Comparison of ENCODE assay signal across 30 mouse cellular contexts in the genomic region with DNA sequence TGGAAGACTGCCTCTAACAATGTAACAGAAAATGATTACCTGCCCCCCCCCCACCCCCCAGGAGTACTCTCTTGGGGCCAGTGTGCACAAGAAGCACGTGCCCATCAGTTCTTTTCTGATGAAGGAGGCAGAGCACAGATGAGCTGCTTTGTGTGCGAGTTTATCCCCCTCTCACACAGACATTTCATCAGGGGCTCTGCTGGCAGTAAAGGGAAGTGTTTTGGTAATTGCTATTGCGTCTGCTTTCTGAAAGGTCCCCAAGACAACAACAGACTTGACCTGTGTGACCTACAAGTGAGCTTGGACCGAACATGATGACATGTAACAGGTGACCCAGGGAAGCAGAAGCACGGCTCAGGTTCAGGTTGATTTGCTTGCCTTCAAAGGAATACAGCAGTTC. TPM values are rescaled to one million over a fixed set of nuclear protein-coding genes. Genes with fewer than 3 reads are reported as not detected.
DNase-seq lines count a peak whose midpoint lies in the region; ATAC-seq and TF ChIP-seq lines count a peak whose summit lies in the region.
"Had no signal": no experiment of that assay in that cellular context is flagged by ENCODE, and none has a peak within 500 bp of the region (broad histone marks: within the 10 kb centered on the region; RNA-seq: fewer than 3 reads in every experiment).

No protein-coding gene starts in this region.

- no peak overlapping the region for H3K4me2 ChIP-seq in midbrain, embryonic 11.5 days
- no peak overlapping the region for H3K4me2 ChIP-seq in midbrain, postnatal 0 days (ENCODE audit: low read depth, low read length, poor library complexity, severe bottlenecking)
- H3K4me2 ChIP-seq: forebrain, embryonic 13.5 days; heart, embryonic 12.5 days; heart, embryonic 15.5 days; hindbrain, embryonic 12.5 days; hindbrain, embryonic 15.5 days had no signal

- no peak overlapping the region for H3K4me3 ChIP-seq in heart, embryonic 10.5 days
- H3K4me3 ChIP-seq in midbrain, embryonic 11.5 days (ENCODE audit: low read depth, low read length): no peak overlapping the region
- H3K4me3 ChIP-seq in midbrain, postnatal 0 days (ENCODE audit: low read depth, low read length): no peak overlapping the region
- H3K4me3 ChIP-seq: forebrain, embryonic 10.5 days; forebrain, embryonic 13.5 days; heart, embryonic 12.5 days; heart, embryonic 15.5 days; hindbrain, embryonic 12.5 days; hindbrain, embryonic 15.5 days had no signal

- H3K9me3 ChIP-seq in heart, embryonic 10.5 days: no peaks in the 10 kb centered on the region
- H3K9me3 ChIP-seq in midbrain, embryonic 11.5 days (ENCODE audit: control insufficient read depth, low read length): no peaks in the 10 kb centered on the region
- H3K9me3 ChIP-seq in midbrain, postnatal 0 days (ENCODE audit: low read length): no peaks in the 10 kb centered on the region
- H3K9me3 ChIP-seq: forebrain, embryonic 10.5 days; forebrain, embryonic 13.5 days; heart, embryonic 12.5 days; heart, embryonic 15.5 days; hindbrain, embryonic 12.5 days; hindbrain, embryonic 15.5 days had no signal

- H3K27ac ChIP-seq in heart, embryonic 10.5 days: no peak overlapping the region
- H3K27ac ChIP-seq in midbrain, embryonic 11.5 days (ENCODE audit: low read depth, low read length): no peak overlapping the region
- H3K27ac ChIP-seq in midbrain, postnatal 0 days (ENCODE audit: low read depth, low read length): no peak overlapping the region
- H3K27ac ChIP-seq: forebrain, embryonic 10.5 days; forebrain, embryonic 13.5 days; heart, embryonic 15.5 days; hindbrain, embryonic 12.5 days; hindbrain, embryonic 15.5 days had no signal

- no peaks in the 10 kb centered on the region for H3K4me1 ChIP-seq in heart, embryonic 10.5 days
- no peaks in the 10 kb centered on the region for H3K4me1 ChIP-seq in midbrain, embryonic 11.5 days (ENCODE audit: control insufficient read depth, insufficient read depth, low read length)
- H3K4me1 ChIP-seq in midbrain, postnatal 0 days (ENCODE audit: insufficient read depth, low read length): no peaks in the 10 kb centered on the region
- H3K4me1 ChIP-seq: heart, embryonic 12.5 days; heart, embryonic 15.5 days; hindbrain, embryonic 15.5 days had no signal

- no peak overlapping the region for H3K9ac ChIP-seq in midbrain, embryonic 11.5 days (ENCODE audit: low read length)
- no peak overlapping the region for H3K9ac ChIP-seq in midbrain, postnatal 0 days (replicated peaks; ENCODE audit: low read length, poor library complexity, severe bottlenecking)
- H3K9ac ChIP-seq: forebrain, embryonic 13.5 days; heart, embryonic 12.5 days; heart, embryonic 15.5 days; hindbrain, embryonic 12.5 days; hindbrain, embryonic 15.5 days had no signal

- peaks cover 11% of the 10 kb centered on the region for H3K27me3 ChIP-seq in heart, embryonic 10.5 days (ENCODE audit: insufficient read depth, poor library complexity, severe bottlenecking)
- H3K27me3 ChIP-seq in midbrain, embryonic 11.5 days (ENCODE audit: control insufficient read depth, insufficient read depth, low read length): no peaks in the 10 kb centered on the region
- H3K27me3 ChIP-seq in midbrain, postnatal 0 days (ENCODE audit: insufficient read depth, low read length): no peaks in the 10 kb centered on the region
- H3K27me3 ChIP-seq: forebrain, embryonic 13.5 days; hindbrain, embryonic 12.5 days; hindbrain, embryonic 15.5 days had no signal

- H3K36me3 ChIP-seq in heart, embryonic 10.5 days: no peaks in the 10 kb centered on the region
- H3K36me3 ChIP-seq in midbrain, embryonic 11.5 days (ENCODE audit: control insufficient read depth, insufficient read depth, low read length): no peaks in the 10 kb centered on the region
- H3K36me3 ChIP-seq in midbrain, postnatal 0 days (ENCODE audit: insufficient read depth, low read length): no peaks in the 10 kb centered on the region
- H3K36me3 ChIP-seq: forebrain, embryonic 10.5 days; heart, embryonic 12.5 days; heart, embryonic 15.5 days; hindbrain, embryonic 12.5 days; hindbrain, embryonic 15.5 days had no signal

- no peak for TF ChIP-seq CTCF in midbrain, postnatal 0 days (IDR thresholded peaks at IDR 0.05)

- peak; percentile 3 for DNase-seq in cerebellum, adult 9-11 months
- DNase-seq in heart, embryonic 10.5 days (ENCODE audit: low spot score): peak; percentile 58
- DNase-seq in heart, postnatal 36 days: no peak
- peak; percentile 64 for DNase-seq in midbrain, embryonic 11.5 days (ENCODE audit: low spot score, missing footprints)
- DNase-seq in midbrain, postnatal 0 days (ENCODE audit: low spot score): no peak
- DNase-seq: adrenal gland, adult 8-10 months; adrenal gland, postnatal 25 days; cerebellum, adult 9-10 months had no signal

- intact Hi-C loops in heart, postnatal 36 days (cut with DNase I): no loop called here

- WGBS in heart, embryonic 10.5 days: 66% methylated on average over 5 of the region's 5 CpGs
- 60% methylated on average over 5 of the region's 5 CpGs for WGBS in midbrain, embryonic 11.5 days
- WGBS in midbrain, postnatal 0 days: 65% methylated on average over 5 of the region's 5 CpGs

- no peak for ATAC-seq in cerebellum, adult (ENCODE audit: insufficient number of reproducible peaks, low FRiP score, low TSS enrichment)
- ATAC-seq in midbrain, embryonic 11.5 days (ENCODE audit: low FRiP score): no peak
- no peak for ATAC-seq in midbrain, postnatal 0 days (ENCODE audit: low FRiP score)
- ATAC-seq: activated CD4-positive, CD25-positive, alpha-beta regulatory T cell, adult 4 months; forebrain, embryonic 13.5 days; forebrain, embryonic 16.5 days had no signal

RNA-seq across cellular contexts. Expression of a gene that starts 53.6 kb away (rescaled TPM):
- polyA plus RNA-seq in heart, embryonic 10.5 days (2016; fragmentation: Nextera tagmentation; extraction: Ambion mirVana): not detected in 2 replicates
- not detected for total RNA-seq in heart, postnatal 36 days (2021)
- polyA plus RNA-seq in midbrain, embryonic 11.5 days (2014; fragmentation: Nextera tagmentation; extraction: Ambion mirVana): not detected in 2 replicates
- not detected in 2 replicates for total RNA-seq in midbrain, postnatal 0 days (2014; rRNA removed)
- not detected in 2 replicates for polyA plus RNA-seq in midbrain, postnatal 0 days (2015; fragmentation: Nextera tagmentation; extraction: Ambion mirVana)
- total RNA-seq: adrenal gland, adult 8-10 months; adrenal gland, postnatal 25 days; common myeloid progenitor, adult 5-6 weeks; ES-E14; gastrocnemius, adult 18-20 months; gastrocnemius, postnatal 10 days; gastrocnemius, postnatal 36 days; granulocyte monocyte progenitor cell, adult 5-6 weeks; heart, adult 8-10 months; heart, postnatal 10 days; hematopoietic stem cell, adult 5-6 weeks had no signal
- polyA plus RNA-seq: brain, embryonic 14.5 days; embryonic facial prominence, embryonic 11.5 days; embryonic facial prominence, embryonic 14.5 days; forebrain, embryonic 10.5 days; forebrain, embryonic 13.5 days; forebrain, embryonic 16.5 days; heart, embryonic 12.5 days; heart, embryonic 15.5 days; hindbrain, embryonic 12.5 days; hindbrain, embryonic 15.5 days; intestine, embryonic 14.5 days had no signal

Comparison
In these comparisons a context has a peak if more than half of its experiments do, and no peak if none do; other contexts are left out.
1. DNase-seq: peak in cerebellum, adult 9-11 months (single experiment), heart, embryonic 10.5 days (single experiment) and midbrain, embryonic 11.5 days (single experiment); none in heart, postnatal 36 days (0 of 2) and midbrain, postnatal 0 days (single experiment).